Mouse (Mus musculus): ENCODE results near the gene Snd1. TPM values are rescaled to one million over a fixed set of nuclear protein-coding genes. Genes with fewer than 3 reads are reported as not detected.

Snd1 gene
- polyA plus RNA-seq, 1 experiment = 155 TPM

- H3K79me3 ChIP-seq (ENCODE audit: low read depth) = peaks cover 13% of the 10 kb centered on the region
- TF ChIP-seq CEBPB (IDR thresholded peaks at IDR 0.05; ENCODE audit: low read depth) (no peak), MYOG (IDR thresholded peaks at IDR 0.05; ENCODE audit: control insufficient read depth, extremely low read depth, insufficient read length) (no peak), USF1 (IDR thresholded peaks at IDR 0.05; ENCODE audit: low read depth) (no peak), MYOD1 (IDR thresholded peaks at IDR 0.05; ENCODE audit: control insufficient read depth, insufficient read length, low read depth) (no peak), FOSL1 (IDR thresholded peaks at IDR 0.05; ENCODE audit: insufficient read depth, low read length, poor library complexity, severe bottlenecking) (no peak), CTCF (IDR thresholded peaks at IDR 0.05; ENCODE audit: control insufficient read depth, insufficient read depth, insufficient read length) (no peak), MAX (IDR thresholded peaks at IDR 0.05) (no peak)
- H3ac ChIP-seq (ENCODE audit: control insufficient read depth, insufficient read length, low read depth) = no peak overlapping the region
- H3K36me3 ChIP-seq (ENCODE audit: control insufficient read depth, insufficient read depth) = peaks cover 49% of the 10 kb centered on the region
- H3K27me3 ChIP-seq (ENCODE audit: control insufficient read depth, insufficient read depth, insufficient read length) = no peaks in the 10 kb centered on the region
- no peak overlapping the region for H3K4me3 ChIP-seq (ENCODE audit: insufficient read depth, poor library complexity, severe bottlenecking)
- H3K79me2 ChIP-seq (ENCODE audit: control insufficient read depth, insufficient read depth) = peaks cover 64% of the 10 kb centered on the region
These were observed 93.0 kb downstream of the Snd1 start for GRCm38 (mm10) chr6:28567978-28568377.

GRCm38 (mm10) chr6:28571946-28572345, 97.0 kb downstream of the Snd1 start:
- Histone ChIP-seq H3K79me2 (ENCODE audit: control insufficient read depth, insufficient read depth) (peaks cover 81% of the 10 kb centered on the region), H3ac (ENCODE audit: control insufficient read depth, insufficient read length, low read depth) (no peak overlapping the region), H3K27me3 (ENCODE audit: control insufficient read depth, insufficient read depth, insufficient read length) (no peaks in the 10 kb centered on the region), H3K79me3 (ENCODE audit: low read depth) (peaks cover 12% of the 10 kb centered on the region), H3K4me3 (ENCODE audit: insufficient read depth, poor library complexity, severe bottlenecking) (no peak overlapping the region), H3K36me3 (ENCODE audit: control insufficient read depth, insufficient read depth) (peaks cover 34% of the 10 kb centered on the region)
- TF ChIP-seq MAX (IDR thresholded peaks at IDR 0.05) (no peak), FOSL1 (IDR thresholded peaks at IDR 0.05; ENCODE audit: insufficient read depth, low read length, poor library complexity, severe bottlenecking) (no peak), USF1 (IDR thresholded peaks at IDR 0.05; ENCODE audit: low read depth) (no peak), MYOG (IDR thresholded peaks at IDR 0.05; ENCODE audit: control insufficient read depth, extremely low read depth, insufficient read length) (no peak), MYOD1 (IDR thresholded peaks at IDR 0.05; ENCODE audit: control insufficient read depth, insufficient read length, low read depth) (no peak), CEBPB (IDR thresholded peaks at IDR 0.05; ENCODE audit: low read depth) (no peak), CTCF (IDR thresholded peaks at IDR 0.05; ENCODE audit: control insufficient read depth, insufficient read depth, insufficient read length) (no peak)

- Histone ChIP-seq H3K79me2 (ENCODE audit: control insufficient read depth, insufficient read depth) (peaks cover 83% of the 10 kb centered on the region), H3K4me3 (ENCODE audit: insufficient read depth, poor library complexity, severe bottlenecking) (no peak overlapping the region), H3K36me3 (ENCODE audit: control insufficient read depth, insufficient read depth) (peaks cover 29% of the 10 kb centered on the region), H3K27me3 (ENCODE audit: control insufficient read depth, insufficient read depth, insufficient read length) (no peaks in the 10 kb centered on the region), H3ac (ENCODE audit: control insufficient read depth, insufficient read length, low read depth) (no peak overlapping the region), H3K79me3 (ENCODE audit: low read depth) (peaks cover 16% of the 10 kb centered on the region)
- TF ChIP-seq MYOD1 (IDR thresholded peaks at IDR 0.05; ENCODE audit: control insufficient read depth, insufficient read length, low read depth) (peak; percentile 92), MYOG (IDR thresholded peaks at IDR 0.05; ENCODE audit: control insufficient read depth, extremely low read depth, insufficient read length) (no peak)
These were observed 98.2 kb downstream of the Snd1 start for GRCm38 (mm10) chr6:28572991-28573759.

GRCm38 (mm10) chr6:28576356-28577264, 101.7 kb downstream of the Snd1 start:
- TF ChIP-seq USF1 (IDR thresholded peaks at IDR 0.05; ENCODE audit: low read depth) = no peak
- no peak for TF ChIP-seq MYOG (IDR thresholded peaks at IDR 0.05; ENCODE audit: control insufficient read depth, extremely low read depth, insufficient read length)
- no peak for TF ChIP-seq FOSL1 (IDR thresholded peaks at IDR 0.05; ENCODE audit: insufficient read depth, low read length, poor library complexity, severe bottlenecking)
- no peak for TF ChIP-seq CTCF (IDR thresholded peaks at IDR 0.05; ENCODE audit: control insufficient read depth, insufficient read depth, insufficient read length)
- TF ChIP-seq CEBPB (IDR thresholded peaks at IDR 0.05; ENCODE audit: low read depth) = no peak

GRCm38 (mm10) chr6:28582847-28583246, 107.9 kb downstream of the Snd1 start:
- TF ChIP-seq MAX (IDR thresholded peaks at IDR 0.05) = no peak
- no peak for TF ChIP-seq MYOG (IDR thresholded peaks at IDR 0.05; ENCODE audit: control insufficient read depth, extremely low read depth, insufficient read length)
- TF ChIP-seq CEBPB (IDR thresholded peaks at IDR 0.05; ENCODE audit: low read depth) = no peak
- TF ChIP-seq CTCF (IDR thresholded peaks at IDR 0.05; ENCODE audit: control insufficient read depth, insufficient read depth, insufficient read length) = no peak
- no peak for TF ChIP-seq MYOD1 (IDR thresholded peaks at IDR 0.05; ENCODE audit: control insufficient read depth, insufficient read length, low read depth)
- TF ChIP-seq USF1 (IDR thresholded peaks at IDR 0.05; ENCODE audit: low read depth) = no peak
- no peak for TF ChIP-seq FOSL1 (IDR thresholded peaks at IDR 0.05; ENCODE audit: insufficient read depth, low read length, poor library complexity, severe bottlenecking)
- H3K79me2 ChIP-seq (ENCODE audit: control insufficient read depth, insufficient read depth) = peaks cover 96% of the 10 kb centered on the region
- H3K36me3 ChIP-seq (ENCODE audit: control insufficient read depth, insufficient read depth) = peaks cover 10% of the 10 kb centered on the region
- H3K79me3 ChIP-seq (ENCODE audit: low read depth) = peaks cover 28% of the 10 kb centered on the region
- H3ac ChIP-seq (ENCODE audit: control insufficient read depth, insufficient read length, low read depth) = no peak overlapping the region
- H3K27me3 ChIP-seq (ENCODE audit: control insufficient read depth, insufficient read depth, insufficient read length) = no peaks in the 10 kb centered on the region
- no peak overlapping the region for H3K4me3 ChIP-seq (ENCODE audit: insufficient read depth, poor library complexity, severe bottlenecking)

More at GRCm38 (mm10) chr6:28576356-28577264, 101.7 kb downstream of the Snd1 start:
- peaks cover 9% of the 10 kb centered on the region for H3K36me3 ChIP-seq (ENCODE audit: control insufficient read depth, insufficient read depth)
- H3K79me2 ChIP-seq (ENCODE audit: control insufficient read depth, insufficient read depth) = peaks cover 85% of the 10 kb centered on the region
- H3ac ChIP-seq (ENCODE audit: control insufficient read depth, insufficient read length, low read depth) = no peak overlapping the region
- H3K4me3 ChIP-seq (ENCODE audit: insufficient read depth, poor library complexity, severe bottlenecking) = no peak overlapping the region
- H3K27me3 ChIP-seq (ENCODE audit: control insufficient read depth, insufficient read depth, insufficient read length) = no peaks in the 10 kb centered on the region
- H3K79me3 ChIP-seq (ENCODE audit: low read depth) = peaks cover 28% of the 10 kb centered on the region

Data from C2C12 (cell line).